In the genomic region with DNA sequence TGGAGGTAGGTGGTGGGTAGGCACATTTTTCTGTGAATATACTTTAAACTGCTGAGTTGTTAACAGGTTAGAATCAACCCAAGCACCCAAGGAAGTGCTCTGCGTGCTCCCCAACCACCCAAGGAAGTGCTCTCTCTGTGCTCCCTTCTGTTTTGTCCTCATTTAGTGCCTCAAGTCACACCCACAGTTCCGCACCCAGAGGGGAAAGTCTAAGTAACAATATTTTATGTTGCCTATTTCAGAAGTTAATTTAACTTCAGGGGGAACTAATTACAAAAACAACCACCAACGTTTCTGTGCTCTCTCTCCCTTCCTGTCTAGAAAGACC, we compare ENCODE assay signal across 8 mouse cellular contexts.
DNase-seq lines count a peak whose midpoint lies in the region; ATAC-seq and TF ChIP-seq lines count a peak whose summit lies in the region.

No protein-coding gene starts in this region.

- H3K36me3 ChIP-seq in forebrain, embryonic 15.5 days, result no peaks in the 10 kb centered on the region
- H3K36me3 ChIP-seq in forebrain, embryonic 14.5 days (ENCODE audit: control insufficient read depth, insufficient read depth, low read length), result peaks cover 11% of the 10 kb centered on the region
- H3K36me3 ChIP-seq in liver, embryonic 13.5 days, result peaks cover 5% of the 10 kb centered on the region; the same call in 1 of the 2 replicates
- H3K36me3 ChIP-seq in liver, embryonic 11.5 days (ENCODE audit: control insufficient read depth, insufficient read depth, low read length), result no peaks in the 10 kb centered on the region

- H3K4me3 ChIP-seq in forebrain, embryonic 15.5 days, result no peak overlapping the region
- no peak overlapping the region for H3K4me3 ChIP-seq in forebrain, embryonic 14.5 days (ENCODE audit: low read depth, low read length)
- no peak overlapping the region for H3K4me3 ChIP-seq in liver, embryonic 13.5 days (replicated peaks)
- no peak overlapping the region for H3K4me3 ChIP-seq in liver, embryonic 11.5 days (ENCODE audit: low read depth, low read length)
- no peak overlapping the region for H3K4me3 ChIP-seq in bone marrow, adult 2 months (replicated peaks; ENCODE audit: control insufficient read depth, low read depth, low read length)

- intact Hi-C loops in left cerebral cortex, postnatal 10 days (cut with DNase I), result no loop called here

- TF ChIP-seq POLR2A in bone marrow, adult 2 months (IDR thresholded peaks at IDR 0.05; ENCODE audit: borderline replicate concordance, control insufficient read depth, low read depth, low read length), result no peak

- no peak for ATAC-seq in forebrain, embryonic 15.5 days (replicated peaks)
- no peak for ATAC-seq in forebrain, embryonic 14.5 days
- no peak for ATAC-seq in liver, embryonic 13.5 days (ENCODE audit: low read depth)
- ATAC-seq in liver, embryonic 11.5 days (replicated peaks; ENCODE audit: low FRiP score), result no peak
- 0 out of 2 replicates have a peak, but pooled peaks have one; percentile 13 for ATAC-seq in megakaryocyte, adult 5-6 weeks (ENCODE audit: poor library complexity, severe bottlenecking)

- peaks cover 44% of the 10 kb centered on the region for H3K4me1 ChIP-seq in forebrain, embryonic 15.5 days
- H3K4me1 ChIP-seq in forebrain, embryonic 14.5 days (ENCODE audit: control insufficient read depth, insufficient read depth, low read length), result peaks cover 26% of the 10 kb centered on the region; the same call in 1 of the 2 replicates
- H3K4me1 ChIP-seq in liver, embryonic 13.5 days (replicated peaks), result peaks cover 55% of the 10 kb centered on the region
- H3K4me1 ChIP-seq in liver, embryonic 11.5 days (replicated peaks; ENCODE audit: control insufficient read depth, insufficient read depth, low read length), result peaks cover 68% of the 10 kb centered on the region
- H3K4me1 ChIP-seq in bone marrow, adult 2 months (ENCODE audit: control insufficient read depth, insufficient read depth, low read length), result peaks cover 2% of the 10 kb centered on the region

- no peaks in the 10 kb centered on the region for H3K9me3 ChIP-seq in forebrain, embryonic 15.5 days
- no peaks in the 10 kb centered on the region for H3K9me3 ChIP-seq in forebrain, embryonic 14.5 days (replicated peaks; ENCODE audit: control insufficient read depth, low read length)
- H3K9me3 ChIP-seq in liver, embryonic 13.5 days (replicated peaks), result no peaks in the 10 kb centered on the region
- H3K9me3 ChIP-seq in liver, embryonic 11.5 days (ENCODE audit: control insufficient read depth, low read length), result no peaks in the 10 kb centered on the region

- H3K27me3 ChIP-seq in forebrain, embryonic 15.5 days, result no peaks in the 10 kb centered on the region
- no peaks in the 10 kb centered on the region for H3K27me3 ChIP-seq in forebrain, embryonic 14.5 days (replicated peaks; ENCODE audit: control insufficient read depth, insufficient read depth, low read length)
- H3K27me3 ChIP-seq in liver, embryonic 13.5 days, result no peaks in the 10 kb centered on the region
- H3K27me3 ChIP-seq in liver, embryonic 11.5 days (replicated peaks; ENCODE audit: control insufficient read depth, insufficient read depth, low read length), result no peaks in the 10 kb centered on the region

- DNase-seq in forebrain, embryonic 14.5 days (ENCODE audit: low spot score), result no peak
- no peak for DNase-seq in liver, embryonic 13.5 days
- no peak for DNase-seq in liver, embryonic 11.5 days (ENCODE audit: low spot score)
- DNase-seq in left cerebral cortex, postnatal 10 days (ENCODE audit: extremely low spot score in 1 of 2, low spot score in 2 of 2), result no peak
- DNase-seq in cerebellum, adult 18-20 months, result no peak

- WGBS in forebrain, embryonic 15.5 days, result 62% methylated on average over 3 of the region's 3 CpGs
- WGBS in forebrain, embryonic 14.5 days, result 68% methylated on average over 3 of the region's 3 CpGs
- WGBS in liver, embryonic 13.5 days (ENCODE audit: insufficient replicate concordance), result 34% methylated on average over 3 of the region's 3 CpGs
- WGBS in liver, embryonic 11.5 days, result 51% methylated on average over 3 of the region's 3 CpGs
- WGBS in bone marrow, adult 2 months, result 7% methylated on average over 3 of the region's 3 CpGs

- no peak for TF ChIP-seq CTCF in bone marrow, adult 2 months (IDR thresholded peaks at IDR 0.05; ENCODE audit: control insufficient read depth, insufficient read depth, low read length)

- H3K4me2 ChIP-seq in forebrain, embryonic 15.5 days (replicated peaks), result no peak overlapping the region
- no peak overlapping the region for H3K4me2 ChIP-seq in forebrain, embryonic 14.5 days (ENCODE audit: low read length)
- peak overlapping the region; percentile 24; the same call in 1 of the 2 replicates for H3K4me2 ChIP-seq in liver, embryonic 13.5 days
- H3K4me2 ChIP-seq in liver, embryonic 11.5 days, result no peak overlapping the region

- H3K27ac ChIP-seq in forebrain, embryonic 15.5 days (replicated peaks), result 0 out of 2 replicates have a peak overlapping the region, but pooled peaks have one; percentile 45
- H3K27ac ChIP-seq in forebrain, embryonic 14.5 days (ENCODE audit: low read depth, low read length), result no peak overlapping the region
- H3K27ac ChIP-seq in liver, embryonic 13.5 days, result no peak overlapping the region
- H3K27ac ChIP-seq in liver, embryonic 11.5 days (ENCODE audit: low read depth, low read length), result no peak overlapping the region
- H3K27ac ChIP-seq in bone marrow, adult 2 months (ENCODE audit: control insufficient read depth, insufficient read depth, low read depth, low read length, poor library complexity), result peak overlapping the region; percentile 10; the same call in 1 of the 2 replicates

- no peak overlapping the region for H3K9ac ChIP-seq in forebrain, embryonic 15.5 days (replicated peaks)
- H3K9ac ChIP-seq in forebrain, embryonic 14.5 days (ENCODE audit: low read length), result no peak overlapping the region
- no peak overlapping the region for H3K9ac ChIP-seq in liver, embryonic 13.5 days
- no peak overlapping the region for H3K9ac ChIP-seq in liver, embryonic 11.5 days (ENCODE audit: low read depth, low read length)

Comparison
In these comparisons a context has a peak if more than half of its experiments do, and no peak if none do; other contexts are left out.
1. H3K27ac ChIP-seq: peak in forebrain, embryonic 15.5 days (single experiment) and bone marrow, adult 2 months (single experiment); none in forebrain, embryonic 14.5 days (single experiment), liver, embryonic 13.5 days (single experiment) and liver, embryonic 11.5 days (single experiment).